Mouse (Mus musculus) lung, postnatal 25 days (tissue): ENCODE results near the gene Hps4.
A peak's percentile ranks its signal among the peaks of the same experiment; 100 is the strongest.

ENCODE experiments used
- DNase-seq: peaks from one replicate; pipeline ENCODE4 v3.0.0; 2022; ENCODE audit warnings: low spot score

Gene Hps4

GRCm38 (mm10) chr5:112367929-112368328 lies 25.0 kb downstream of the Hps4 start:
- DNase-seq, result no peak

DNA sequence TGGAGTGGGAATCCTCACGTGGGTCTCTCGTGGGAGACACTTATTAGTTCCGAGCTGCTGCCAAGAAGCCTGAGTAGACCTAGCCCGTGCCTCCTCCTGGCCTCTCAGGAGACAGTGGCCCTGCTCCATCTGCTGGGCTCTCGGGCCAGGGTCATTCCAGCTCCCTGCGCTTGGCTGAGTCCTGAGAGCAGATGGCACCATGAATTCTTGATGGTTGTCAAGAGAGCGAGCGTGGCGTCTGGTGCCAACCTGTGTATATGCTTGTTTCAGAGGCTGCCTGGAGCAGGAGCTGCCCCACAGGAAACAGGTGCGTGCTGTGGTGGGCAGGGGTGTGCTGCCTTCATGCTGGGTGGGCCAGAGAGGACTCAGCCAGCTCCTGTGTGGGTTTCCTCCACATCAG lies 25.8 kb downstream of the Hps4 start:
- DNase-seq, result no peak

DNA sequence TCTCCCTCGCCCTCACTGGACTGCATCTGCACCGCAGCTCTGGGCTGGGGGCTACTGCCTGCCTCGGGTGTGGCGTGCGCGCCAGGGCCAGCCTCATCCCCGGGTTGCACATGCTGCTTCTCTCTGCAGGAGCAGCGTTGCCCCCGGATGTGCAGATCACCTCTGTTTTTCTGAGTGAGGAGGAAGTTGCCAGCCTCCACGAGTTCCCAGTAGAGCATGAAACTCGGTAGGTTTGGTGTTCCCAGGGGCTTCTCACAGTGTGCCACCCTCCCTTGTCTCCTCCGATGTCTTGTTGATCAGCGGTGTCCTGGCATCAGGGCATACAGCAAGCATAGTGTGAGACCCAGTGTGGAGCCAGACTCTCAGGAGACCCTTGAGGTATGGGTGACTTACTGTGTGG lies 26.4 kb downstream of the Hps4 start:
- DNase-seq, result no peak

DNA sequence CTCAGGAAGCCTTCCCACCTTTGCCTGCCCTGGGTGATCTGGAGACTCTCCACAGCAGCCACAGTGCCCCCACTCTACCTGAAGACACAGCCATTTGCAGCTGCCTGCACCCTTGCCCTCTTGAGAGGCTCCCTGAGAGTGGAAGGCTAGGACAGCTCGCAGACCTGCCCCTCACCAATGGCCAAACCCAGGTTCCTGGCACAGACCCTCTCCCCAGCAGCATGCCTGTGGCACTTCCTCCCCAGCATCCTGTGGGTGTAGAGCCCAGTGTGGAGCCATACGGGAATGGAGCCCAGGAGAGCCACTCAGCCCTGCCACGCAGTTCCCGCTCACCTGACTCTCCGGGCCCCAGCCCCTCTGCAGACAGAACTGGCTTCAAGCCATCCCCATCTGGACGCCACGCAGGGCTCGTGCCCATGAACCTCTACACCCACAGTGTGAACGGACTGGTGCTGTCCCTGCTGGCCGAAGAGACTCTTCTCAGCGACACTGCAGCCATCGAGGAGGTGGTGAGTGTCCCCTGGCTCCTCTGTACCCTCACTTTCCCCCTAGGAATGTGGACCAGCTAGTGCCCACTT lies 27.4 kb downstream of the Hps4 start:
- no peak for DNase-seq

DNA sequence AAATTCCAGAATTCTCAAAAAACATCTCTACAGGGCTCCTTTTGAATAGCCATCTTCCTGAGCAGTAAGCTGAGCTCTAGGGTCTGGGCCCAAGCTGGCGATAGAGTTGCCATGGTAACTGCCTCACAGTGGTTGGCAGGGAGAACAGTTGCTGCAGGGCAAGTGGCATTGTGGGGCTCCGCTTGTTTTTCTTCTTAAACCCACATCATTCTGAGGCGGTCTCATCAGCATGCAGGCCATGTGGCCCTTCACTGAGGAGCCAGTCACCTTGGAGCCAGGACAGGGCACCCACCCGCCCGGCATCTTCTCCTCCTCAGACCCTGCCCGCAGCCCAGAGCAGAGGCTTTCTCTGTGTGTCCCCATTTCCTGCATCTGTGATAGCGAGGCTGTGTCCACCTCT lies 29.1 kb downstream of the Hps4 start:
- DNase-seq, result no peak

GRCm38 (mm10) chr5:112376111-112376510 lies 33.2 kb downstream of the Hps4 start:
- no peak for DNase-seq

GRCm38 (mm10) chr5:112377380-112377779 lies 34.5 kb downstream of the Hps4 start:
- no peak for DNase-seq

DNA sequence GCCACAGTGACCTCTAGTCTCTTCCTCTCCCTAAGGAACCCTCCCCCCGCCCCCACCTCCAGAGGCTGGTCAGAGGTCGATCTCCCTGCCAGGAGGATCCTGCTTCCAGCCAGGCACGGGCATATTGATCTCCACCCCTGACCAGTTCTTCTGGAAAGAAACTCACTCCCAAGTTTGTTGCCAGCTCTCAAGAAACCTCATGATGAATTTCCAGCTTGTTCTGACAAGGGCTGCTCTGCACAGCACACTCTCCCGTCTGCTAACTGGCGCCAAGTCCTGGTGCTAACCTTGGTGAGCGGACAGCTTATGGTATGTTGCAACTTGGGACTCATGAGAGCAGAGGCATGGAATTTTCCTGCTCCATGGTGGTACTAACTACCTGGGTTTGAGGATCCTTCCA lies 35.8 kb downstream of the Hps4 start:
- DNase-seq, result no peak

DNA sequence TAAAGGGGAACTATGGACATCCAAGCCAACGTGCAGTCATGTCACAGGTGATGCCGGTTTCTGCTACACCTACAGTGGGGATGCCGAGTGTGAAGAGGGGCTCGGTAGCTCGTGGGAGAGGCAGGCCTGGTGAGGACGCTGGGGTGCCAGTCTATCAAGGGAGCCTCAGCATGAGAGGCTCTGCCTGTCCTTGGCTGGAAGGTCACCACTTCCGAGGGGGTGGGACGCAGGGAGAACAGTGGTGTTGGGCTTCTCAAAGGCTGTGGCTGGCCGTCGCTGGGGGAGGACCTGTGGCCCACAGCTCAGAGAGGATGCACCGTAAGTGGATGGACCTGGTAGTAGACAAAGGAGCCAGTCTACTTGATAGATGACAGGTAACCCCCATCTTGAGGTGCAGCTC lies 38.3 kb downstream of the Hps4 start:
- DNase-seq, result no peak

DNA sequence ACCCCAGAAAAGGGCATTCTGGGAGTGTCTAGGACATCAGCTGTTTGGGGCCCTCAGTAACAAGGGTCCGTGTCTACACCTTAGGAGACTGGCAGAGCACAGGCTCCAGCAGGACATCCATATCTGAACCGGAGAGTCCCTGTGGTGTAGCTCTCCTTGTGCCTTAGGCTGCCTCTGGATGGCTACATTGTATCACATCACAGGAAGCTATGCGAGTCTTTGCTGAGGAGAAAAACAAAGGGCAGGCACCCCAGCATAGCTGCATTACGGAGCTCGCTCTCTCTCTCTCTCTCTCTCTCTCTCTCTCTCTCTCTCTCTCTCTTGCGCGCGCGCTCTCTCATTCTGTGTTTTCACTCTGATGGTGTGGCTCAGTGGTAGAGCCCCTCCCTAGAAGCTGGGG lies 39.2 kb downstream of the Hps4 start:
- no peak for DNase-seq

- peak; percentile 34 for DNase-seq
Measured at GRCm38 (mm10) chr5:112382641-112383330, 39.9 kb downstream of the Hps4 start.

- DNase-seq, result no peak
Measured at GRCm38 (mm10) chr5:112384805-112385472, 42.1 kb downstream of the Hps4 start.

- no peak for DNase-seq
Measured at GRCm38 (mm10) chr5:112385973-112386372, 43.1 kb downstream of the Hps4 start.

DNA sequence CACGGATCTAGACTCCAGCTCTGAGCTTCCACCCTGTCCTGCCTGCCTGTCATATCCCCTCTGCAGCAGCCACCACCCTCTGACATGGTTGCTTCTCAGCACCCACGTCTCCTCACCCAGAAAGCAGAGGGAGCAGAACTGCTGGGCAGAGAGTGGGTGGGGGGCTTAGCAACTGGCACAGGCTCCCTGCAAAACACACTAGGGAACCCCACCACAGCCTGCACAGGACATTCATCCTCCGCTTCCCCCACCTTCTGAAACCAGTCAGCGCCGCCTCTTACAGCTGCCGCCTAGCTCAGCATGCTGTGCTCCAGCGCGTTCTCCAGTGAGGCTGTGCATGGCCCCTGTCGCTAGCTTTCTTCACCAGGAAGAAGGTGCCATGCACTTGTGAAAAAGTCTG lies 46.5 kb downstream of the Hps4 start:
- no peak for DNase-seq

DNA sequence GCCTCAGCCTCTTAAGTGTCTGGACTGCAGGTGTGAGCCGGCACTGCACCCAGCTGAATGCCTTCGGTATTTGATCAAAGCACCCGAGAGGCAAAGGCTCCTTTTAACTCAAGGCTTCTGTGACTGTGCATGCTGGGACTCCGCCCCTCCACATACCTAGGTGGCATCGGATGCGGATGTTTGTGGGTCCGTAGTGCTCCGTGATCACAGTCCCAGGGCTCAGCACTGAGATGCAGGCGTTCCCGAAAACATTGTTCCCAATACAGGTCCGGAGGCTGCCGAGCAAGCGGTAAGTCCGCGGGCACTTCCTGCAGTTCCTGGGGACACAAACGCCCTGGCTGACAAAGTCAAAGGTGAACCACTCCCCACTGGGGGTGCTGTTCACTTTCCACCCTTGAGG lies 48.1 kb downstream of the Hps4 start:
- no peak for DNase-seq

DNA sequence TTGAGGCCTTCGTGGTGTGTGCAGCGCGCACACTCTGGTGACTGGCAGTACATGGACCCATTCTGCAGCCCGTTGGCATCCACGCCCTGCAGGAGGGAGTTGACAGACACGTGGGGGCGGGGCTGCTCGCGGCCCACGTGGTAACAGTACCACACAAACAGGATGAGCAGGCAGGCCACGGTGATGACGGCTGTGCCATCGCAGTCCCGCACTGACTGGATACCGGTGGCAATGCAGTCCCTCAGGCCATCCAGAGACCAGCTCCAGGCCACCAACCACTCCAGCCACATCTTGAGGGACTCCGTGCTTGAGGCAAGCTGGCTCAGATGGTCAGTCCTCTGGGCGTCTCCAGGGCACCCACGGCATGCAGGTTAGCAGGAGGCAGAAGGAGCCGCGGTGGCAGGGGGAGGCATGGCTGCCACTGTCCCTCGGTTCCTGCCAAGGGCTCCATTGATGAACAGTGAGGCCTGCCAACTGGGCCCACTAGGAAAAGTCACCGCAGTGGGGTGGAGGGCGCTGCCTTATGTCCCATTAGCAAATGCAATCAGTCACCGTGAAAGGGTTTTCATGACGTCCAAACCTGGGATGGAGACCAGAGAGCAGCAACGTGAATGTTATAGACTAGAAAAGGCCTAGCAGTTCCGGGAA lies 48.9 kb downstream of the Hps4 start:
- no peak for DNase-seq

- no peak for DNase-seq
Measured at GRCm38 (mm10) chr5:112393741-112394414, 51.0 kb downstream of the Hps4 start.

DNA sequence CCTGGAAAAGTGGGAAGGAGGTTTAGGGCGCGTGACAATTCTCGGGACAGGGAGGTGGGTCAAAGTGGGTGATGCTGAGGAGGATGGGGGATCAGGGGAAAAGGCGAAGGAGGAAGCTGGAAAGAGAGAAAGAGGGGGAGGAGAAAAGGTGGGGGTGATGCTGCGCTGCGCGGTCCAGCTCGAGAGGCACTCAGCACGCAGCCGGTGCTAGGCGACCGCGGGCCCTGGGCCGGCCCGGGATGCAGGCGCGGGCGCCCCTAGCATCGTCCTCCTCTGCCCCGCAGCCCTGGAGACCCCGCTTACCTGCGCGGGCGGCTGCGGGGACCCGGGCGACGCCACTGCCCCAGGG lies 51.5 kb downstream of the Hps4 start:
- no peak for DNase-seq

DNA sequence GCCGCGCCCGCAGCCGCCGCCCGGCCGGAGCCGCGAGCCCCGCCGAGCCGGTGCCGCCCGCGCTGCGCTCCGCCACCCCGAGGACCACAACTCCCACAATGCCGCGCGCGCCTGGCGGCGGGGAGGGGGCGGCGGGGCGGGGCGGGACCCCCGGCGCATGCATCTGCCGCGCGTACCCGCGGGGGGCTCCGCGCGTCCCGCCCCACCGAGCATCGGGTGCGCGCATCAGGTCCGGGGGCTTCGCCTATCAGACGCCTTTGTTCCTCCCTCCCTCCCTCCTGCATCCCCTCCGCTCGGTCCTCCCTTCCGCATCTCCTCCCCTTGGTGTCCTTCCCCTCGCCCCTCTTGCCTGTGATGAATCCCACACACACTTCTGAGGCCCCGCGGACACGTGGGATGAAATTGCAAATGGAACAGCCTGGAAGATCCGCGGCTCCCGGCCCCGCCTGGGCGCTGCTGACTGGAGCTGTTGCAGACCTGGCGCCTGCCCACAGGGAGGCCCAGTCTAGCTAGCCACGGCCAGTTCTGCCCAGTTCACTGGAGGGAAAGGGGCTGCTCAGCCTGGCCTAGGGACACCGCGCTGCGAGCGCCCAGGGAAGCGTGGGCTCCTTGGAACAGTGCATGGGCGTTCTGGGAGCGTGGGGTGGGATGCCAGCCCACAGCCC lies 52.0 kb downstream of the Hps4 start, which contains the start of gene Asphd2:
Gene Asphd2, minus strand, starts transcription at position 88 of the 665 bp plus-strand sequence.
- no peak for DNase-seq

GRCm38 (mm10) chr5:112396066-112396465 lies 53.2 kb downstream of the Hps4 start:
- DNase-seq, result no peak

DNA sequence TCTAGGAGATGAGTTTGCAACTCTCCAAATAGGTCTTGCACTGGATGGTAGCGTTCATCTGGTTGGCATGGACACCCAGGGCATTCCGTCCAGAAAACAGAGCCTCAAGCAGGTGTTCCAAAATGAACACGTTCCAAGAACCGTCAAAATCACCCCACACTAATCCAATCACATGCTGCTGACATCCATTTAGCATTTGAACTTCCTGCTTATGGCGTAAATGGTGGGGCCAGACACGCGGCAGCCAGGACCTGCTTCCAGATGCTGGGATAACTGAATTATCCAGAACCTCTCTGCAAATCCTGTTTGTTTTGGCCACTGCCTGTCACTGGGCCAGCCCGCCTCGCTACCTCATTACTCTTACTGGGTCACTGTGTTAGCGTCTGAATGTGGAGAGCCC lies 56.4 kb downstream of the Hps4 start:
- DNase-seq, result no peak

GRCm38 (mm10) chr5:112402437-112402836 lies 59.6 kb downstream of the Hps4 start:
- no peak for DNase-seq
